Mouse (Mus musculus): Measurements from ENCODE around the gene Frmpd1.

The Frmpd1 gene

DNA sequence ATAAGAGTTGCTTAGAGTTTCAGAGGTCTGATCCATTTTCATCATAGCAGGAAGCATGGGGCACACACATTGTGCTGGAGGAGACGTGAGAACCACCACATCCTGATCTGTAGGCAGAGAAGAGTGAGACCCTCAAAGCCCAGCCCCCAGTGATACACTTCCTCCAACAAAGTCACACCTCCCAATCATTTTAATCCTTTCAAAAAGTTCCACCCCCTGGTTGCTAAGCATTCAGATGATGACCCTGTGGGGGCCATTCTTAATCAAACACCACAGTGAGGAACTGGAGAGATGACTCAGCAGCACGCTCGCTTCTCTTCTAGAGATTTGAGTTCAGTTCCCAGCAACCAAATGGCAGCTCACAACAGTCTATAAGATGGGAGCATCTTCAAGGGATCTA is 147.8 kb downstream of the Frmpd1 start:
- DNase-seq = no peak
